Mouse (Mus musculus) midbrain, postnatal 0 days (tissue): ENCODE data around the gene Zfp423. TPM values are rescaled to one million over a fixed set of nuclear protein-coding genes. Genes with fewer than 3 reads are reported as not detected.

Experiments used
- ATAC-seq: fragments of 200-750 bp; cut with Nextera tagmentation; 2 replicates; pipeline ENCODE4 v1.8.0; 2017; ENCODE audit warnings: moderate number of reproducible peaks, mild to moderate bottlenecking, moderate TSS enrichment, moderate library complexity; ENCODE audit not compliant: low FRiP score
- DNase-seq: peaks from one replicate; pipeline ENCODE4 v3.0.0-alpha.2; 2015; ENCODE audit warnings: low spot score
- H3K27ac ChIP-seq: fragments of 300-500 bp; sonication (generic); 2 replicates; pipeline ENCODE4 v1.5.1; 2014; ENCODE audit warnings: low read depth, mild to moderate bottlenecking, low read length, mixed read lengths
- H3K27me3 ChIP-seq: fragments of 300-500 bp; sonication (generic); 2 replicates; pipeline ENCODE4 v1.6.1; 2014; ENCODE audit warnings: low read length, control low read depth, mixed read lengths; ENCODE audit not compliant: insufficient read depth
- H3K36me3 ChIP-seq: fragments of 300-500 bp; sonication (generic); 2 replicates; pipeline ENCODE4 v1.6.1; 2014; ENCODE audit warnings: low read length, control low read depth, mixed read lengths; ENCODE audit not compliant: insufficient read depth
- H3K4me1 ChIP-seq: fragments of 300-500 bp; sonication (generic); 2 replicates; pipeline ENCODE4 v1.6.1; 2014; ENCODE audit warnings: mild to moderate bottlenecking, control low read depth, antibody characterized with exemption, low read length, mixed read lengths; ENCODE audit not compliant: insufficient read depth
- H3K4me2 ChIP-seq: fragments of 300-500 bp; sonication (generic); 2 replicates; pipeline ENCODE4 v1.6.1; 2014; ENCODE audit warnings: low read depth, mild to moderate bottlenecking, low read length, mixed read lengths; ENCODE audit not compliant: poor library complexity, severe bottlenecking
- H3K4me3 ChIP-seq: fragments of 300-500 bp; sonication (generic); 2 replicates; pipeline ENCODE4 v1.5.1; 2014; ENCODE audit warnings: low read depth, mild to moderate bottlenecking, low read length, moderate library complexity
- H3K9ac ChIP-seq: fragments of 300-500 bp; sonication (generic); replicated peaks from 2 replicates; pipeline ENCODE4 v1.6.1; 2014; ENCODE audit warnings: mild to moderate bottlenecking, low read length, moderate library complexity, mixed read lengths; ENCODE audit not compliant: poor library complexity, severe bottlenecking
- H3K9me3 ChIP-seq: fragments of 300-500 bp; sonication (generic); 2 replicates; pipeline ENCODE4 v1.6.1; 2016; ENCODE audit warnings: low read length, control low read depth
- CTCF ChIP-seq: IDR thresholded peaks from 2 replicates; pipeline ENCODE4 v1.5.1; 2016; ENCODE audit warnings: antibody characterized with exemption, mild to moderate bottlenecking
- WGBS: fragments of 180-500 bp; shearing (Covaris S2); extraction: QIAGEN DNeasy Blood & Tissue Kit; methylation state at CpG from one replicate; pipeline ENCODE4 v1.1.7; 2014; 5-methylcytosine and 5-hydroxymethylcytosine counted together
- polyA plus RNA-seq: library from polyadenylated mRNA; unstranded; fragments of >200 nt; fragmentation: Nextera tagmentation; extraction: Ambion mirVana; gene quantifications from 2 replicates; pipeline ENCODE4 v1.2.1, GENCODE M21; 2015
- total RNA-seq: library from RNA; depleted of rRNA; stranded (reverse); fragments of >200 nt; gene quantifications from 2 replicates; pipeline ENCODE4 v1.2.3, GENCODE M21; 2014

The Zfp423 gene
- total and polyA plus RNA-seq, 2 experiments from 2014 or later = 22.9 to 57.5 TPM

GRCm38 (mm10) chr8:87663349-87664216 is 295.8 kb downstream of the Zfp423 start:
- Histone ChIP-seq H3K4me1 (peaks cover 18% of the 10 kb centered on the region), H3K4me2 (peak overlapping the region; percentile 46), H3K27me3 (0 out of 2 replicates have a peak, but pooled peaks cover 3% of the 10 kb centered on the region), H3K36me3 (no peaks in the 10 kb centered on the region), H3K27ac (peak overlapping the region; percentile 58), H3K9me3 (no peaks in the 10 kb centered on the region), H3K4me3 (peak overlapping the region; percentile 18; the same call in 1 of the 2 replicates), H3K9ac (peak overlapping the region; percentile 50)
- 14% methylated on average over 18 of the region's 18 CpGs for WGBS
- TF ChIP-seq CTCF = peak; percentile 90
- ATAC-seq = peak; percentile 50
- DNase-seq = peak; percentile 87

DNA sequence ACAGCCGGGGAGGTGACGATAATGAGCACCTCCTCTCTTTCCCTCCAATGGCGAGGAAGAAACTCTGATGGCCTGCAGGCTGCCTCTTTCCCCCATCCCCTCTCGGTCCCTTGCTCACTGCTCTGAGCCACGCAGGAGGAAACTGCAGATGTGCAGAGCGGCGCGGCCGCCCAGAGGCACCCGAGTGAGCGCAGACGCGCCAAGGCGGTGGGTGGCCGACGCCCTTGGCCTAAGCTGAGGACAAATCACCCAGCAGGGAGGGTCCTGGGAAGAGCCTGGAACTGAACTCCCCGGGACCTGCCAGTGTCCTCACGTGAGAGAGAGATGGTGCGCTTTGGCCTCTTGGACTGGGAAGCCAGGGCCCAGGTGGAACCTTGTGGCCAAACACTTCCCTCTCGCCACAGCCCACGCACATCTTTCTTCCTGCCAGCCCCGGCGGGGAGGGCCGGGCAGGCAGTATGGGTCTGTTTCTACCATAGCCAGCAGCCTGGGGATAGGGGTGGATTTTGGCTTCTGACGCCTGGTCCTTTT is 296.5 kb downstream of the Zfp423 start:
- DNase-seq (peak; percentile 60), ATAC-seq (peak; percentile 61; the same call in 1 of the 2 replicates)
- H3K4me2 ChIP-seq = peak overlapping the region; percentile 46
- peaks cover 18% of the 10 kb centered on the region for H3K4me1 ChIP-seq
- 0 out of 2 replicates have a peak, but pooled peaks cover 3% of the 10 kb centered on the region for H3K27me3 ChIP-seq
- no peaks in the 10 kb centered on the region for H3K36me3 ChIP-seq
- H3K27ac ChIP-seq = peak overlapping the region; percentile 58
- H3K4me3 ChIP-seq = peak overlapping the region; percentile 18
- no peak for TF ChIP-seq CTCF
- 11% methylated on average over 25 of the region's 25 CpGs for WGBS
- no peaks in the 10 kb centered on the region for H3K9me3 ChIP-seq
- H3K9ac ChIP-seq = peak overlapping the region; percentile 50

DNA sequence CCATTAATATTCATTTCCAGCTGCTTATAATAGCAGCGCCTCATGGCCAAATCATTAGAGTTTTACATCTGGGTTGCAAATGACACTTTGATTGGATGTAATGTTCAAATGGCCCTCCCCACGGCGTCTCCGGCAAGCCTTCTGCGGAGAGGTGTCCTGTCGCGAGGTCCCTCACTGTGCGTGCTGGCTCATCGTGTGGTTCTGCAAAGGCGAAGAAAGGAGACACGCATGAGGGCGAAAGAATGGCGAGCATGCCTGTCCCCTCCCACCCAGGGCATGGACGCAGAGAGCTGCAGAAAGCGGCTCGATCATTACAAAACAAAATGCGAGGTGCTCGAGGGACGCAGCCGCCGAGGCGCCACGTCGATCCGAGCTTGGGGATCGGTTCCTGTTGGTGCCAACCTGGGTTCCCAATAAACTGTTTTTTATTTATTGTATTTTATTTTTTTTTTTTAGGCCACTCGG is 297.1 kb downstream of the Zfp423 start:
- peaks cover 18% of the 10 kb centered on the region for H3K4me1 ChIP-seq
- 12% methylated on average over 27 of the region's 27 CpGs for WGBS
- H3K27me3 ChIP-seq = 0 out of 2 replicates have a peak, but pooled peaks cover 3% of the 10 kb centered on the region
- ATAC-seq (no peak), DNase-seq (peak; percentile 57)
- H3K9ac ChIP-seq = peak overlapping the region; percentile 50
- H3K36me3 ChIP-seq = no peaks in the 10 kb centered on the region
- TF ChIP-seq CTCF = no peak
- peak overlapping the region; percentile 46 for H3K4me2 ChIP-seq
- peak overlapping the region; percentile 18 for H3K4me3 ChIP-seq
- peak overlapping the region; percentile 58; the same call in 1 of the 2 replicates for H3K27ac ChIP-seq
- H3K9me3 ChIP-seq = no peaks in the 10 kb centered on the region

DNA sequence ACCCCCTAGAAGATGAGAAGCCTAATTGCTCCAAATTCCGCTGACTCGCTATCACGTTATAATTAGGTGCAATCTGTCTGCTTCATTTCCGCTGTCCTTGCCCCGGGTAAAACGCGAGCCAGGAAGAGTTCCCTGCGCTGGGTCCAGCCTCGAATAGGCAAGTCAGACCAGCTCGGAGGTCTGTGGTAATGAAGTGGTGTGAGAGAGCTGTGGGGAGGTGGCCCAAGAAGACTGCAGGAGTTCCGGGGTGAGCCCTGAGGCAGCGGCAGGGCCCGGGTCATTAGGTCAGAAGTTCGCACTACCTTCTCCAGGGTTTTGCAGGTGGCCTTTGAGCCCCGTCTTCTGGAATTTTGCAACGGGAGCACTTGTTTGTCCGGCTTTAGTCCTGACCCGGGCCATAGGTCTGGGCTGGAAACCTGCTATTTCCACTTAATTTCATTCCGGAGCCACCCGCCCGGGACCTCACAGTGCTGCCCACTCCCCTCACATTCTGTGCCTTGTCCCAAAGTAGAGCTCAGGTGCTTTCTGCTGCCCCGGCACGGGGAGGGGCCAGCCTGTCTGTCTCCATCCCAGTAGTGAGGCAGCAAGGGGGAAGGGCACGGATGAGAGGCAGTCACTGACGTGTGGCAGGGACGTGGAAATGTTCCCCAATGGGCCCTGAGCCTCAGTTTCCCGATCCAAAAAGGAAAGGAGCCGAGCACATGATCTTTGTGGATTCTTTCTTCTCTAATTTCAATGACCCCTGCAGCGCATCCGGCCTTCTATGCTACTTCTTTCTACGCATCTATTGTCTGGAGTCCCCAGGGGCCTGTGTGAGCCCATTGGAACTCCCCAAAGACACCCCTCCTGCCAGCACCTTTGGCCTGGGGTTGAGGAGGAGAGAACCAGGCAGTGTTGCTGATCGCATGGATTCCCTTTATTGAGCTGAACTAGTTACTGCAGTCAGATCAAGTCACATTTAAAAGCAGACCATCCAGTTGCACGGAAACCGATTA is 298.2 kb downstream of the Zfp423 start:
- DNase-seq = no peak
- Histone ChIP-seq H3K4me2 (peak overlapping the region; percentile 54; the same call in 1 of the 2 replicates), H3K9ac (no peak overlapping the region), H3K4me1 (peaks cover 18% of the 10 kb centered on the region), H3K4me3 (no peak overlapping the region), H3K9me3 (no peaks in the 10 kb centered on the region), H3K36me3 (no peaks in the 10 kb centered on the region), H3K27me3 (0 out of 2 replicates have a peak, but pooled peaks cover 3% of the 10 kb centered on the region), H3K27ac (no peak overlapping the region)
- ATAC-seq = no peak
- no peak for TF ChIP-seq CTCF
- 24% methylated on average over 34 of the region's 34 CpGs for WGBS
